Mouse (Mus musculus): ENCODE measurements at regions not wholly inside any gene's neighbourhood (a gene's known extent, or its start where the extent isn't known, plus 50 kb on each side); places are given as distances from the start of the nearest gene placed in this dataset.
"Not testable (repeated sequence)": the region's sequence is repeated elsewhere in the genome, so short reads cannot be mapped to it uniquely, and the experiment has no call there.

DNA sequence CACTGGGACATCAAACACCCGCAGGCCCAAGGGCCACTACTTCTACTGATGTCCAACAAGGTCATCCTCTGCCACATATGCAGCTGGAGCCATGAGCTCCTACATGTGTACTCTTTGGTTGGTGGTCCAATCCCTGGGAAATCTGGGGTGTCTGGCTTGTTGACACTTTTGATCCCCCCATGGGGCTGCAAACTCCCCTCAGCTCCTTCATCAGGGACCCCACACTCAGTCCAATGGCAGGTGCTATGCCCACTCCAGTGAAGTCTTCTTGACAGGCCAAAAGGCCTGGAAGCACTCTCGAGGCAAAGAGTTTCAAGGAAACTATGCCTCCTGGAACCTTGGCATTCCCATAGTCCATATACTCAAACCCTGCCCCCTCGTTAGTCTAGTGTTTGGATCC lies 570.8 kb upstream of the Smc2 start:
- DNase-seq = no peak

- not testable (repeated sequence) for DNase-seq
Measured at GRCm38 (mm10) chr4:51868716-51869115, 570.3 kb upstream of the Smc2 start.

GRCm38 (mm10) chr4:51885460-51885859 lies 553.6 kb upstream of the Smc2 start:
- no peak for DNase-seq

- DNase-seq = no peak
Measured at GRCm38 (mm10) chr4:51889280-51889679, 549.8 kb upstream of the Smc2 start.

- no peak for DNase-seq
Measured at GRCm38 (mm10) chr4:51928245-51928644, 510.8 kb upstream of the Smc2 start.

DNA sequence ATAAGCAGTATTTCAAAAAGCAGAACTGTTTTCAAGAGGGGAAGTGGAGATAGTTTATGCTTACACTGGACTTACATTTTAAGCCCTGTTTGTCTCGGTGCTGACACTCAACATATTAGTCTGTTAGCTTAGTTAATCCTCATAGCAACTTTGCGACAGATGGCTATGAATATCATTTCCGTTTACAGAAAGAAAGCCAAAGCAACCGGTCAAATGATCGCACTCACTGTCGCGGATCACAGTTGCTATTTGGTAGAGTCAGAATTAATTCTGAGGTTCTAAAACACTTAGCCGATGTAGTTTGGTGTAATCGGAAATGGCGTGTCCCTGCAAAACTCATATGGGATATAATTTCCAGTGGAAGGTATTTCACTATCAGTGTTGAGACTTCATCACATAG lies 469.3 kb upstream of the Smc2 start:
- DNase-seq = peak; percentile 29

GRCm38 (mm10) chr4:51978962-51979361 lies 460.1 kb upstream of the Smc2 start:
- DNase-seq = no peak

DNA sequence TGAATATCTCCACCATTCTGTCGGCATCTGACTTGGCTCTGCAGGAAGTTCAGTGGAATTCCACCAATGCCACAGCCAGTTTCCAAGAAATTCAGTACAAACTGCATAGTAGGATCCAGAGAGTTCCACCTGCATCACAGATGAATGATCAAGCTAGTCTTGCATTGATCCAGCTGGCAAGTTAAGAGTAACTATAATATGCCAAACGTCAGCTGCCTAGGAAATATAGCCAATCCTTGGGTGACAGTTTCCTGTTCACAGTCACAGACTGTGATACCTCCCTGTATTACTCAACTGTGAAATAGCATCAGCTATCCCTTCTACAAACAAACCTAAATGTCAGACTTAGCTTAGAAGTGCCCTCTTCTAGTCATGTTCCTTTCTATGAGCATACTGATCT lies 446.6 kb upstream of the Smc2 start:
- no peak for DNase-seq

- no peak for DNase-seq
Measured at GRCm38 (mm10) chr4:52036765-52037353, 402.2 kb upstream of the Smc2 start.

DNA sequence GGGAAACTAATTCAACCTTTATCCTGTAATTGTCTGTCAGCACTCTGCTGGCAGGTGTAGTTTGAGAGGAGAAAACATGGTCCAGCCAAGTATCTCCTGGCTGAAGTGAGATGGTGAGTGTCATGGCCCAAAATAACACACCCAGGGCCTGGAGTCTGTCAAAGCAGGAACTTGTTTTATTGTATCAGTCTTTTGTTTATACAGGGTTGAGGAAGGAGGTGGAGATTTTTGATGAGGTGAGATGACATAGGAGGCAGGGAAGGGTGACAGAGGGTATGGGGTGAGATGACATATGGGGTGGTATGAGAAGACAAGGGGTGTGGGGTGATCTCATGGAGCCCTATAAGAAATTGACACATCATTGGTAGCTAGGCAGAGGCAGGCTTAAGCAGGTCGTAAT lies 395.6 kb upstream of the Smc2 start:
- DNase-seq = no peak

- peak; percentile 13 for DNase-seq
Measured at GRCm38 (mm10) chr4:52050948-52051347, 388.1 kb upstream of the Smc2 start.

- DNase-seq = no peak
Measured at GRCm38 (mm10) chr4:52056031-52056430, 383.0 kb upstream of the Smc2 start.

GRCm38 (mm10) chr4:52060031-52060430 lies 379.0 kb upstream of the Smc2 start:
- no peak for DNase-seq

GRCm38 (mm10) chr4:52099187-52099586 lies 339.9 kb upstream of the Smc2 start:
- DNase-seq = peak; percentile 10

DNA sequence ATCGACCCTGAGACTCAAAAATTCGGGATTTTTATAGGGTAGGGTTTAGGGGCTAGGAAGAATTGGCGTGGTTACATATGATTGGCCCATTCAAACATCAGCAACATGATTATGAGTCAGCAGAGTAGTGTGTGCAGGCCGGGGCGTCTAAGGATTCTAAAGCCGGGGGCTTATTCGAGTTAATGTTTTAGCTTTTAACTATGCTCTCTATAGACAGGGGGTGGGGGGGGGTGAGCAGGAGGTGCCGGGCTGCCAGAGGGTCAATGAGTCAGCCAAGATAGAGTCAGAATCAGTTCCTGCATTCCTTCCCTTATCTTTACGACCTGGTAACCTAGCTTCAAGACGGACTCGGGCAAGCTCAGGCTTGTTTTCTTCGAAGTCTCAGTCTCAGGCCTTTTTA lies 333.2 kb upstream of the Smc2 start:
- no peak for DNase-seq

- no peak for DNase-seq
Measured at GRCm38 (mm10) chr4:52117765-52118290, 321.2 kb upstream of the Smc2 start.

- DNase-seq = peak; percentile 14
Measured at GRCm38 (mm10) chr4:52118439-52119072, 320.5 kb upstream of the Smc2 start.

DNA sequence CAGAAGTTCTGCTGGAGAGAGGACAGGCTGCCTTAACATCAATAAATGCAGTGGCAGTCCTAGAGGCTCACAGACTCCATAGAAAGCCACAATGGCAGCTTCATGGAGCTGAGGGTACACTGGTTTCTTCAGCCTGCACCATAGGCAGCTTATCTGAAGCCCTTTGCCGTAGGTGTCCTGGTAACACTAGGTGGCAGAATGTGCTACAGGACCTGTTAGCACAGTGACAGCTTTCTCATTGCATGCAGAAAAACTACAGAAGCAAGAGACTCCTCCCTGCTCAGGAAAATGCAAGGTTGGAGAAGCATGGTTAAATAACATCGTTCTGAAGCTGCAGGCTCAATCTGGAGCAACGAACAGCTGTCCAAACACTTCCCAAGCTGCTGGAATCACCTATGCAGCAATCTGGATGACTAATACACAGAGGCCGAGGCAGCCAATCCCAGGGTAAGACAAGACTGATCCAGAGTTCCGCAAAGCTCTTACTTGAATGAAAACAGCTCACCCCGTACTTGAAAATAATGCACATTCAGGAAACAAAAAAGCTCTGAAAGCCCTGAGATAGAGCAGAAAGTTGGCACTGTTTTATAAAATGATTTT lies 286.4 kb upstream of the Smc2 start:
- peak; percentile 13 for DNase-seq

GRCm38 (mm10) chr4:52176240-52176639 lies 262.8 kb upstream of the Smc2 start:
- no peak for DNase-seq

- no peak for DNase-seq
Measured at GRCm38 (mm10) chr4:52197777-52198176, 241.3 kb upstream of the Smc2 start.

GRCm38 (mm10) chr4:52210601-52211000 lies 228.4 kb upstream of the Smc2 start:
- DNase-seq = no peak

GRCm38 (mm10) chr4:52211022-52211421 lies 228.0 kb upstream of the Smc2 start:
- DNase-seq = peak; percentile 15

DNA sequence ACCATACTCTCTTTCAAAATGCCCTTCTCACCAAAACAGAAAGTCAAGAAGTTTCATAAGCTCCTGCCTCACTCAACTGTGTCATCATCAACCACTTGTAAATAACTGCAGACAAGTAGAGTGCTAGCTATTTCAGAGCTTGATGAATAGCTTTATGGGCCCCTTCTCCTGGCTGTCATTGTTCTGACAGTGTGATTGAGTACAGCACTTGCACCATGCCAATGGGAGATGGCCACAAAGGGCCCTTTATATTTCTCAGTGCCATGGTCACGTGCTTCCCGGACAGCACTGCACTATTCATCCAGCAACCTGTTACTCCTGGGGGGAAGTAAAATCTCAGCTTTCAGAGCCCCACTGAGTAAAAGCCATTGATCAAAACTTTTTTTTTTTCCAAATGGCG lies 225.7 kb upstream of the Smc2 start:
- DNase-seq = no peak

Measured in layer of hippocampus, adult 9-11 months (tissue).